Mouse (Mus musculus): Measurements from ENCODE around the gene Rgs16.

- TF ChIP-seq CTCF (IDR thresholded peaks at IDR 0.05; ENCODE audit: extremely low read depth, insufficient read length, insufficient replicate concordance, low read depth, low read length) (no peak), POLR2A (IDR thresholded peaks at IDR 0.05; ENCODE audit: low read depth, low read length) (no peak)
Observed at GRCm38 (mm10) chr1:153696541-153696940, 43.6 kb upstream of the Rgs16 start.

Data from small intestine, adult 2 months (tissue).